Mouse (Mus musculus) midbrain, embryonic 16.5 days (tissue): ENCODE results near the gene Platr17. TPM values are rescaled to one million over a fixed set of nuclear protein-coding genes. Genes with fewer than 3 reads are reported as not detected.
A peak's percentile ranks its signal among the peaks of the same experiment; 100 is the strongest.

Experiments
- ATAC-seq: fragments of 200-750 bp; cut with Nextera tagmentation; 2 replicates; pipeline ENCODE4 v1.8.0; 2017; ENCODE audit warnings: moderate TSS enrichment
- H3K27ac ChIP-seq: fragments of 300-500 bp; sonication (generic); 2 replicates; pipeline ENCODE4 v1.5.1; 2014; ENCODE audit warnings: mild to moderate bottlenecking, low read length, mixed read lengths
- H3K27me3 ChIP-seq: fragments of 300-500 bp; sonication (generic); 2 replicates; pipeline ENCODE4 v1.6.1; 2014; ENCODE audit warnings: low read depth, low read length, mixed read lengths; ENCODE audit not compliant: control insufficient read depth, insufficient read depth
- H3K36me3 ChIP-seq: fragments of 300-500 bp; sonication (generic); 2 replicates; pipeline ENCODE4 v1.6.1; 2014; ENCODE audit warnings: mild to moderate bottlenecking, low read length, moderate library complexity, mixed read lengths; ENCODE audit not compliant: control insufficient read depth, insufficient read depth
- H3K4me1 ChIP-seq: fragments of 300-500 bp; sonication (generic); 2 replicates; pipeline ENCODE4 v1.6.1; 2014; ENCODE audit warnings: mild to moderate bottlenecking, low read length, mixed read lengths; ENCODE audit not compliant: control insufficient read depth, insufficient read depth
- H3K4me2 ChIP-seq: fragments of 300-500 bp; sonication (generic); 2 replicates; pipeline ENCODE4 v1.6.1; 2014; ENCODE audit warnings: mild to moderate bottlenecking, low read length, mixed read lengths
- H3K4me3 ChIP-seq: fragments of 300-500 bp; sonication (generic); 2 replicates; pipeline ENCODE4 v1.5.1; 2014; ENCODE audit warnings: low read depth, mild to moderate bottlenecking, low read length, moderate library complexity, mixed read lengths
- H3K9ac ChIP-seq: fragments of 300-500 bp; sonication (generic); 2 replicates; pipeline ENCODE4 v1.6.1; 2014; ENCODE audit warnings: low read depth, low read length, mixed read lengths
- H3K9me3 ChIP-seq: fragments of 300-500 bp; sonication (generic); replicated peaks from 2 replicates; pipeline ENCODE4 v1.6.1; 2014; ENCODE audit warnings: mild to moderate bottlenecking, low read length, mixed read lengths; ENCODE audit not compliant: control insufficient read depth, poor library complexity, severe bottlenecking
- WGBS: fragments of 180-500 bp; shearing (Covaris S2); extraction: QIAGEN DNeasy Blood & Tissue Kit; methylation state at CpG from one replicate; pipeline ENCODE4 v1.1.7; 2014; 5-methylcytosine and 5-hydroxymethylcytosine counted together
- polyA plus RNA-seq: library from polyadenylated mRNA; unstranded; fragments of >200 nt; fragmentation: Nextera tagmentation; extraction: Ambion mirVana; gene quantifications from 2 replicates; pipeline ENCODE4 v1.2.1, GENCODE M21; 2015

The Platr17 gene
- polyA plus RNA-seq, 1 experiment from 2014 or later, result 0.55 TPM

- ATAC-seq, result peak; percentile 26
- H3K4me2 ChIP-seq, result peak overlapping the region; percentile 65
- peaks cover 19% of the 10 kb centered on the region for H3K36me3 ChIP-seq
- H3K9me3 ChIP-seq, result no peaks in the 10 kb centered on the region
- peak overlapping the region; percentile 52 for H3K4me3 ChIP-seq
- peaks cover 25% of the 10 kb centered on the region for H3K4me1 ChIP-seq
- H3K27me3 ChIP-seq, result peaks cover 2% of the 10 kb centered on the region; the same call in 1 of the 2 replicates
- peak overlapping the region; percentile 65 for H3K9ac ChIP-seq
- WGBS, result 0% methylated on average over 9 of the region's 20 CpGs
- peak overlapping the region; percentile 83 for H3K27ac ChIP-seq
These were observed 11.4 kb downstream of the Platr17 start for GRCm38 (mm10) chr17:33916294-33916693.

DNA sequence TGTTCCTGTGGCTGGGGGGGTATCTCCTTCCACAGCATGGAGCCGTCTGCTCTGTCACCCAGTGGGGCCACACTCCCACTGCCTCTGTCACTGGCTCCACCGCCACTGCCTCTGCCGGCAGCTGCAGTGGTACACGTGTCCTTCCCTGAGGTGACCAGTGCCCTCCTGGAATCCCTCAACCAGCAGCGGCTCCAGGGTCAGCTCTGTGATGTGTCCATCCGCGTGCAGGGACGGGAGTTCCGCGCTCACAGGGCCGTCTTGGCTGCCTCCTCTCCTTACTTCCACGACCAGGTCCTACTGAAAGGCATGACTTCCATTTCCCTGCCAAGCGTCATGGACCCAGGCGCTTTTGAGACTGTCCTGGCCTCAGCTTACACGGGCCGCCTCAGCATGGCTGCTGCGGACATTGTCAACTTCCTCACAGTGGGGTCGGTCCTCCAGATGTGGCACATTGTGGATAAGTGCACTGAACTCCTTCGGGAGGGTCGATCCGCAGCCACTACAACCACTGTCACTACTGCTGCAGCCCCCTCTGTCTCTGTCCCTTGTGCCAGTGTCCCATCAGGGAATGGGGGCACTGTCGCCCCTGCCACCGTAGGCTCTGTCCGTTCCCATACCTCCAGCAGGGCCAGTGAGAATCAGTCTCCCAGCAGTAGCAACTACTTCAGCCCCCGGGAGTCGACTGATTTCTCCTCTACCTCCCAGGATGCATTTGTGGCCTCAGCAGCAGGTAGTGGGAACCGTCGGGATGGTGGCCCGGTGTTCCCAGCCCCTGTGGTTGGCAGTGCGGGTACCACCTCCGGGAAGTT lies 12.1 kb downstream of the Platr17 start:
- H3K4me3 ChIP-seq, result peak overlapping the region; percentile 52
- H3K27ac ChIP-seq, result no peak overlapping the region
- H3K36me3 ChIP-seq, result peaks cover 12% of the 10 kb centered on the region
- peaks cover 25% of the 10 kb centered on the region for H3K4me1 ChIP-seq
- WGBS, result 70% methylated on average over 31 of the region's 31 CpGs
- ATAC-seq, result no peak
- peak overlapping the region; percentile 65 for H3K4me2 ChIP-seq
- H3K27me3 ChIP-seq, result peaks cover 2% of the 10 kb centered on the region; the same call in 1 of the 2 replicates
- peak overlapping the region; percentile 50 for H3K9ac ChIP-seq
- H3K9me3 ChIP-seq, result no peaks in the 10 kb centered on the region

- Histone ChIP-seq H3K27ac (no peak overlapping the region), H3K27me3 (peaks cover 2% of the 10 kb centered on the region; the same call in 1 of the 2 replicates), H3K9me3 (no peaks in the 10 kb centered on the region), H3K4me1 (peaks cover 25% of the 10 kb centered on the region), H3K9ac (no peak overlapping the region), H3K4me2 (no peak overlapping the region), H3K4me3 (no peak overlapping the region), H3K36me3 (peaks cover 10% of the 10 kb centered on the region)
- no peak for ATAC-seq
- 83% methylated on average over 18 of the region's 18 CpGs for WGBS
These were observed 12.8 kb downstream of the Platr17 start for GRCm38 (mm10) chr17:33917656-33918292.

DNA sequence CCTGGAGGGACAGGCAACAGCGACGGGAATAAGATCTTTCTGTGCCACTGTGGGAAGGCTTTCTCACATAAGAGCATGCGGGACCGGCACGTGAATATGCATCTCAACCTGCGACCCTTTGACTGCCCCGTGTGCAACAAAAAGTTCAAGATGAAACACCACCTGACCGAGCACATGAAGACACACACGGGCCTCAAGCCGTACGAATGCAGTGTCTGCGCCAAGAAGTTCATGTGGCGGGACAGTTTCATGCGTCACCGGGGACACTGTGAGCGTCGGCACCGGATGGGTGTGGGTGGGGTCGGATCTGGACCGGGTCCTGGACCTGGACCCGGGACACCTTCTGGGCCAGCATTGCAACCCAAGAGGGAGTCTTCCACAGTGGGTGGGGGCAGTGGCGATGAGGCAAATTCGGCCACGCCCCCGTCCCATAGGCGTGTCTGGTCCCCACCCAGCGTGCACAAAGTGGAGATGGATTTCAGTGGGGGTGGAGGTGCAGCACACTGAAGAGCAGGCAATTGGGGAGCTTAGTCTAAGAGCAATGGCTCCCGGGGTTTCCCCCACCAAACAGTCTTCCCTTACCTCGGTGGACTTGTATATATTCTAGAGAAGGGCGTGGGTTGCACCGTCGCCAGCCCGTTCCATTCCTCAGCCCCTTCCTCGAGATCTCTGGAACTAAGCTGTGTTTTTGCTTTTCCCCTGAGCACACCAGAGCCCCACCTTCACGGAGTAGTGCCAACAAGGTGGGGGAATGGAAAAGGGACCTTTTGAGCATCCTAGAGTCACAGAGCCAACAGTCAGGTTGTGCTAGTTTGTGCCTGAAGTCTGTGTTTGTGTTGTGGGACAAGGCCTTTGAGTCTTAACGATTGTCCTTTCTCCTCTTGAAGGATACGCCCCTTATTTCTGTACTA lies 13.6 kb downstream of the Platr17 start:
- Histone ChIP-seq H3K4me3 (peak overlapping the region; percentile 37; the same call in 1 of the 2 replicates), H3K4me1 (peaks cover 25% of the 10 kb centered on the region), H3K27ac (no peak overlapping the region), H3K27me3 (peaks cover 2% of the 10 kb centered on the region; the same call in 1 of the 2 replicates), H3K4me2 (peak overlapping the region; percentile 59), H3K9ac (no peak overlapping the region), H3K9me3 (no peaks in the 10 kb centered on the region), H3K36me3 (peaks cover 6% of the 10 kb centered on the region)
- 63% methylated on average over 37 of the region's 37 CpGs for WGBS
- ATAC-seq, result no peak

- Histone ChIP-seq H3K27ac (peak overlapping the region; percentile 23; the same call in 1 of the 2 replicates), H3K36me3 (no peaks in the 10 kb centered on the region), H3K4me1 (peaks cover 25% of the 10 kb centered on the region), H3K4me3 (peak overlapping the region; percentile 37), H3K9ac (peak overlapping the region; percentile 54), H3K27me3 (peaks cover 2% of the 10 kb centered on the region; the same call in 1 of the 2 replicates), H3K4me2 (peak overlapping the region; percentile 59), H3K9me3 (no peaks in the 10 kb centered on the region)
- ATAC-seq, result no peak
- WGBS, result 2% methylated on average over 52 of the region's 52 CpGs
These were observed 14.7 kb downstream of the Platr17 start for GRCm38 (mm10) chr17:33919351-33920281.

GRCm38 (mm10) chr17:33920282-33921097 lies 15.6 kb downstream of the Platr17 start:
- Histone ChIP-seq H3K27ac (0 out of 2 replicates have a peak overlapping the region, but pooled peaks have one; percentile 23), H3K9ac (peak overlapping the region; percentile 54), H3K27me3 (peaks cover 2% of the 10 kb centered on the region; the same call in 1 of the 2 replicates), H3K4me1 (peaks cover 20% of the 10 kb centered on the region), H3K36me3 (no peaks in the 10 kb centered on the region), H3K4me3 (peak overlapping the region; percentile 37), H3K4me2 (peak overlapping the region; percentile 59), H3K9me3 (no peaks in the 10 kb centered on the region)
- WGBS, result 1% methylated on average over 36 of the region's 36 CpGs
- no peak; the same call in 1 of the 2 replicates for ATAC-seq

DNA sequence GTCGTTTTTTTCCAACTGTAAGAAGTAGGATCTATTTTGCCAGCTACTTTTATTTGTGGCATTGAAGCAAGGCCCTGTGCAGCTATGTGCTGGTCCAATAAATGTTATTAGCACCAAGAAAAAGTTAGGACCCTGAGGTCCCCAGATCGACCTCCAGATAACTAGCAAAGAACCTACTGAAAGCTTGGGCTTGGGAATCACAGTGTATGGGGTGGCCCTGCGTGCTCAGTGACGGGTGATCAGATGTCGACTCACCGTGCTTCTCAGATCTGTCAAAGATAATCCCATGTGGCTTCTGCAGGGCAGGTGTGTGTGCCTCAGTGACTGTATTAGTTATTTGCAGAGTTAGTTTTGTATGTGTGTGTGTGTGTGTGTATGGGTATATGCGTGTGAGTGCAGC lies 16.4 kb downstream of the Platr17 start:
- Histone ChIP-seq H3K4me3 (no peak overlapping the region), H3K9me3 (no peaks in the 10 kb centered on the region), H3K27me3 (peaks cover 2% of the 10 kb centered on the region; the same call in 1 of the 2 replicates), H3K4me1 (peaks cover 20% of the 10 kb centered on the region), H3K9ac (no peak overlapping the region), H3K4me2 (no peak overlapping the region), H3K36me3 (peaks cover 3% of the 10 kb centered on the region; the same call in 1 of the 2 replicates), H3K27ac (no peak overlapping the region)
- no peak for ATAC-seq
- WGBS, result 90% methylated on average over 7 of the region's 7 CpGs
